Mouse (Mus musculus) CH12.LX (cell line): ENCODE results near the gene Gm21680. TPM values are rescaled to one million over a fixed set of nuclear protein-coding genes. Genes with fewer than 3 reads are reported as not detected.
"Not testable (repeated sequence)": the region's sequence is repeated elsewhere in the genome, so short reads cannot be mapped to it uniquely, and the experiment has no call there.

Source experiments
- DNase-seq: peaks from one replicate; pipeline ENCODE4 v3.0.0-alpha.2; 2013; ENCODE audit errors: extremely low read depth
- H3K27ac ChIP-seq: 2 replicates; pipeline ENCODE4 v1.5.1; 2012; ENCODE audit warnings: low read depth, mild to moderate bottlenecking, control low read depth, moderate library complexity; ENCODE audit not compliant: insufficient read depth
- H3K27me3 ChIP-seq: replicated peaks from 2 replicates; pipeline ENCODE3; 2012; ENCODE audit warnings: inconsistent platforms
- H3K36me3 ChIP-seq, 2 experiments: replicated peaks in 1 of 2; 2 replicates each; pipeline versions ENCODE3 to v1.6.1; 2012; ENCODE audit warnings: inconsistent platforms in 1 of 2, low read length in 1 of 2, mild to moderate bottlenecking in 1 of 2, mixed read lengths in 1 of 2, moderate library complexity in 1 of 2; ENCODE audit not compliant: control insufficient read depth in 1 of 2, insufficient read depth in 1 of 2
- H3K4me1 ChIP-seq, 2 experiments: 2 replicates each; pipeline ENCODE4 v1.6.1; 2012; ENCODE audit warnings: inconsistent platforms in 1 of 2, moderate library complexity in 1 of 2; ENCODE audit not compliant: insufficient read depth in 2 of 2, control insufficient read depth in 1 of 2
- H3K4me2 ChIP-seq: 2 replicates; pipeline ENCODE4 v1.6.1; 2012; ENCODE audit warnings: low read depth, mild to moderate bottlenecking, control low read depth; ENCODE audit not compliant: poor library complexity, insufficient read depth, severe bottlenecking
- H3K4me3 ChIP-seq, 3 experiments: fragments of 150-350 bp in 1 of 3; sonication (generic) in 1 of 3; replicated peaks in 1 of 3; 2 replicates each; pipeline versions ENCODE3 to v1.5.1; 2011 to 2012; ENCODE audit warnings: low read depth in 2 of 3, low read length in 2 of 3, mild to moderate bottlenecking in 2 of 3, moderate library complexity in 2 of 3, control low read depth in 1 of 3, improper control_type of control experiment in 1 of 3, inconsistent platforms in 1 of 3, mixed read lengths in 1 of 3; ENCODE audit not compliant: poor library complexity in 1 of 3
- H3K79me2 ChIP-seq: replicated peaks from 2 replicates; pipeline ENCODE4 v1.6.1; 2012; ENCODE audit warnings: mild to moderate bottlenecking, moderate library complexity; ENCODE audit not compliant: control insufficient read depth, poor library complexity, insufficient read depth, severe bottlenecking; ENCODE audit errors: extremely low read depth
- H3K9ac ChIP-seq: 2 replicates; pipeline ENCODE4 v1.6.1; 2012; ENCODE audit warnings: low read depth, mild to moderate bottlenecking, control low read depth, moderate library complexity; ENCODE audit not compliant: insufficient read depth
- H3K9me3 ChIP-seq: replicated peaks from 2 replicates; pipeline ENCODE3; 2012; ENCODE audit warnings: low read length, inconsistent platforms, mixed read lengths
- dilution Hi-C: fragments of 300-500 bp; cut with MboI; formaldehyde crosslinking; loops from 2 replicates; pipeline ENCODE4 v1.14.3; 2020; ENCODE audit warnings: low sequenced_read_pairs; ENCODE audit not compliant: extremely low pct_unique_long_range_greater_than_20kb, extremely low pct_ligation_motif_present
- in situ Hi-C: fragments of 300-500 bp; cut with MboI; formaldehyde crosslinking; loops from 3 replicates; pipeline ENCODE4 v1.14.3; 2019; ENCODE audit warnings: low sequenced_read_pairs, low pct_ligation_motif_present, low pct_unique_long_range_greater_than_20kb, mixed read lengths
- polyA plus RNA-seq: library from polyadenylated mRNA; unstranded; fragments of >175 nt; gene quantifications from 2 replicates; pipeline ENCODE4 v1.2.1, GENCODE M21; 2012; ENCODE audit warnings: low read depth; ENCODE audit not compliant: insufficient read length
- total RNA-seq, 2 experiments: library from RNA; depleted of rRNA; stranded (reverse); fragments of 300-350 nt in 1 of 2; fragments of >200 nt in 1 of 2; gene quantifications; 2 replicates each; pipeline ENCODE4 v1.2.3; 2012 to 2014

Gene Gm21680
- total RNA-seq (2012; rRNA removed), result not detected in 2 replicates
- not detected in 2 replicates for total RNA-seq (2014; rRNA removed)
- polyA plus RNA-seq, result not detected in 2 replicates

GRCm38 (mm10) chr5:25972563-25972962 lies at the start of gene Gm21680:
Gm21680 (minus strand) TSS chr5:25972663.
- H3K27me3 ChIP-seq, DNase-seq, H3K9ac ChIP-seq, H3K27ac ChIP-seq, H3K4me3 ChIP-seq, dilution Hi-C loops, H3K79me2 ChIP-seq, H3K36me3 ChIP-seq, H3K4me1 ChIP-seq, H3K4me2 ChIP-seq, in situ Hi-C loops, H3K9me3 ChIP-seq: not testable (repeated sequence)

- in situ Hi-C loops, H3K36me3 ChIP-seq, H3K27me3 ChIP-seq, H3K9me3 ChIP-seq, H3K27ac ChIP-seq, H3K4me2 ChIP-seq, dilution Hi-C loops, H3K4me1 ChIP-seq, DNase-seq, H3K79me2 ChIP-seq, H3K9ac ChIP-seq, H3K4me3 ChIP-seq: not testable (repeated sequence)
Observed at GRCm38 (mm10) chr5:26007697-26008096, 35.2 kb upstream of the Gm21680 start.

GRCm38 (mm10) chr5:26006937-26007695 lies 34.7 kb upstream of the Gm21680 start:
- dilution Hi-C loops, H3K4me1 ChIP-seq, H3K9ac ChIP-seq, in situ Hi-C loops, H3K27ac ChIP-seq, H3K79me2 ChIP-seq, H3K36me3 ChIP-seq, H3K27me3 ChIP-seq, H3K4me3 ChIP-seq, H3K9me3 ChIP-seq, DNase-seq, H3K4me2 ChIP-seq: not testable (repeated sequence)

- H3K27ac ChIP-seq, H3K9me3 ChIP-seq, H3K79me2 ChIP-seq, H3K4me3 ChIP-seq, H3K36me3 ChIP-seq, H3K4me1 ChIP-seq, H3K9ac ChIP-seq, DNase-seq, H3K4me2 ChIP-seq, H3K27me3 ChIP-seq, dilution Hi-C loops, in situ Hi-C loops: not testable (repeated sequence)
Observed at GRCm38 (mm10) chr5:26004698-26005097, 32.2 kb upstream of the Gm21680 start, which contains the start of gene Gm1979. Gm1979 (minus strand) TSS chr5:26004798.

GRCm38 (mm10) chr5:25988550-25988949 lies 16.1 kb upstream of the Gm21680 start, which contains the start of gene Gm21698:
Gm21698 (minus strand) TSS chr5:25988650.
- H3K36me3 ChIP-seq, in situ Hi-C loops, H3K27ac ChIP-seq, H3K4me3 ChIP-seq, dilution Hi-C loops, H3K79me2 ChIP-seq, H3K27me3 ChIP-seq, H3K4me1 ChIP-seq, H3K9ac ChIP-seq, H3K9me3 ChIP-seq, H3K4me2 ChIP-seq, DNase-seq: not testable (repeated sequence)

- H3K9ac ChIP-seq, H3K9me3 ChIP-seq, H3K27me3 ChIP-seq, H3K27ac ChIP-seq, H3K4me3 ChIP-seq, H3K4me2 ChIP-seq, H3K4me1 ChIP-seq, dilution Hi-C loops, H3K79me2 ChIP-seq, DNase-seq, in situ Hi-C loops, H3K36me3 ChIP-seq: not testable (repeated sequence)
Observed at GRCm38 (mm10) chr5:25957050-25957449, 15.4 kb downstream of the Gm21680 start.
